ENCODE assay signal across 7 mouse cellular contexts in genomic region chr1:155082965-155083268, GRCm38 (mm10). TPM values are rescaled to one million over a fixed set of nuclear protein-coding genes. Genes with fewer than 3 reads are reported as not detected.
A peak's percentile ranks its signal among the peaks of the same experiment; 100 is the strongest.
DNase-seq lines count a peak whose midpoint lies in the region; ATAC-seq and TF ChIP-seq lines count a peak whose summit lies in the region.

No protein-coding gene starts in this region.

- peak overlapping the region; percentile 59 for H3K4me3 ChIP-seq in lung, adult 2 months (replicated peaks; ENCODE audit: extremely low read depth, low read depth, low read length)
- H3K4me3 ChIP-seq in forebrain, embryonic 13.5 days, result peak overlapping the region; percentile 41
- H3K4me3 ChIP-seq in midbrain, embryonic 15.5 days, result peak overlapping the region; percentile 40

- H3K4me1 ChIP-seq in lung, adult 2 months (ENCODE audit: control insufficient read depth, insufficient read depth, low read length), result peaks cover 22% of the 10 kb centered on the region
- peaks cover 73% of the 10 kb centered on the region for H3K4me1 ChIP-seq in forebrain, embryonic 13.5 days
- peaks cover 55% of the 10 kb centered on the region for H3K4me1 ChIP-seq in midbrain, embryonic 15.5 days

- peak overlapping the region; percentile 99 for H3K27ac ChIP-seq in forebrain, embryonic 13.5 days
- H3K27ac ChIP-seq in midbrain, embryonic 15.5 days, result peak overlapping the region; percentile 95

- no peaks in the 10 kb centered on the region for H3K9me3 ChIP-seq in forebrain, embryonic 13.5 days (replicated peaks)
- H3K9me3 ChIP-seq in midbrain, embryonic 15.5 days, result no peaks in the 10 kb centered on the region

- TF ChIP-seq POLR2A in lung, adult 2 months (IDR thresholded peaks at IDR 0.05; ENCODE audit: borderline replicate concordance, extremely low read depth, low read depth, low read length), result no peak

- peak overlapping the region; percentile 70 for H3K9ac ChIP-seq in forebrain, embryonic 13.5 days
- H3K9ac ChIP-seq in midbrain, embryonic 15.5 days, result peak overlapping the region; percentile 55

- peak; percentile 8 for ATAC-seq in activated CD4-positive, CD25-positive, alpha-beta regulatory T cell, adult 4 months
- ATAC-seq in forebrain, embryonic 13.5 days, result no peak; the same call in 1 of the 2 replicates
- no peak; the same call in 1 of the 2 replicates for ATAC-seq in midbrain, embryonic 15.5 days (replicated peaks)
- no peak for ATAC-seq in erythroid progenitor cell, adult 5-6 weeks (replicated peaks; ENCODE audit: low FRiP score, poor library complexity, severe bottlenecking)

- no peaks in the 10 kb centered on the region for H3K36me3 ChIP-seq in forebrain, embryonic 13.5 days (ENCODE audit: poor library complexity, severe bottlenecking)
- no peaks in the 10 kb centered on the region for H3K36me3 ChIP-seq in midbrain, embryonic 15.5 days (replicated peaks)

- H3K27me3 ChIP-seq in forebrain, embryonic 13.5 days, result no peaks in the 10 kb centered on the region
- H3K27me3 ChIP-seq in midbrain, embryonic 15.5 days (replicated peaks), result no peaks in the 10 kb centered on the region

- WGBS in lung, adult 2 months, result under 1% methylated on average over 18 of the region's 18 CpGs
- WGBS in forebrain, embryonic 13.5 days, result 2% methylated on average over 18 of the region's 18 CpGs
- under 1% methylated on average over 18 of the region's 18 CpGs for WGBS in midbrain, embryonic 15.5 days

- no peak for DNase-seq in lung, adult 2 months
- DNase-seq in lung, postnatal 36 days, result no peak
- DNase-seq in kidney, postnatal 10 days, result peak; percentile 78

- TF ChIP-seq CTCF in lung, adult 2 months (IDR thresholded peaks at IDR 0.05; ENCODE audit: insufficient read depth, low read length), result no peak

- H3K4me2 ChIP-seq in forebrain, embryonic 13.5 days, result peak overlapping the region; percentile 67
- peak overlapping the region; percentile 75 for H3K4me2 ChIP-seq in midbrain, embryonic 15.5 days

RNA-seq across cellular contexts. Expression of gene Ier5, which starts 16.5 kb away (rescaled TPM):
- polyA plus RNA-seq in lung, adult 2 months (2012; rRNA removed), result 38.1 and 42.8 TPM in 2 replicates
- polyA plus RNA-seq in activated CD4-positive, CD25-positive, alpha-beta regulatory T cell, adult 4 months (2017; shearing (Covaris generic)), result 1 to 10 TPM; 5.0 to 7.9 TPM
- 8.6 and 12.2 TPM in 2 replicates for polyA plus RNA-seq in forebrain, embryonic 13.5 days (2015; fragmentation: Nextera tagmentation; extraction: Ambion mirVana)
- 7.2 and 9.4 TPM in 2 replicates for polyA plus RNA-seq in midbrain, embryonic 15.5 days (2015; fragmentation: Nextera tagmentation; extraction: Ambion mirVana)
- 13.7 and 15.9 TPM in 2 replicates for total RNA-seq in erythroid progenitor cell, adult 5-6 weeks (2015; ENCODE audit: low replicate concordance)
- 11.3 and 13.9 TPM in 2 replicates for total RNA-seq in erythroid progenitor cell, adult 5-6 weeks (2017; ENCODE audit: low replicate concordance)
